Comparison of ENCODE assay signal across 9 mouse cellular contexts in genomic region chr1:131846255-131846654, GRCm38 (mm10). TPM values are rescaled to one million over a fixed set of nuclear protein-coding genes. Genes with fewer than 3 reads are reported as not detected.
DNase-seq lines count a peak whose midpoint lies in the region; ATAC-seq and TF ChIP-seq lines count a peak whose summit lies in the region.
"Had no signal": no experiment of that assay in that cellular context is flagged by ENCODE, and none has a peak within 500 bp of the region (broad histone marks: within the 10 kb centered on the region; RNA-seq: fewer than 3 reads in every experiment).

No protein-coding gene starts in this region.

- DNase-seq in ovary, adult 18-20 months (ENCODE audit: low spot score): peak; percentile 36
- DNase-seq in ovary, postnatal 10 days (ENCODE audit: low spot score): no peak
- peak; percentile 77 for DNase-seq in adrenal gland, adult 2 months
- DNase-seq in embryonic facial prominence, embryonic 10.5 days (ENCODE audit: low spot score): peak; percentile 29
- DNase-seq in kidney, adult 9 months: peak; percentile 65
- no peak for DNase-seq in liver, embryonic 14.5 days (ENCODE audit: low read depth in 3 of 3, low spot score in 3 of 3)
- DNase-seq in right cerebral cortex, adult 2 months (ENCODE audit: low spot score in 2 of 2): peak; percentile 53 to 61
- DNase-seq in yolk sac, embryonic 10.5 days (ENCODE audit: low spot score): no peak

- H3K27me3 ChIP-seq in embryonic facial prominence, embryonic 10.5 days (replicated peaks; ENCODE audit: low read depth, poor library complexity, severe bottlenecking): no peaks in the 10 kb centered on the region
- no peaks in the 10 kb centered on the region for H3K27me3 ChIP-seq in liver, embryonic 14.5 days (ENCODE audit: control insufficient read depth, insufficient read depth, low read length)
- H3K27me3 ChIP-seq: embryonic facial prominence, embryonic 13.5 days had no signal

- WGBS in embryonic facial prominence, embryonic 10.5 days: 73% methylated on average over 5 of the region's 5 CpGs
- WGBS in liver, embryonic 14.5 days (ENCODE audit: insufficient replicate concordance): 66% methylated on average over 5 of the region's 5 CpGs

- TF ChIP-seq CTCF in liver, embryonic 14.5 days (IDR thresholded peaks at IDR 0.05; ENCODE audit: low read depth): peak; percentile 61

- peaks cover 67% of the 10 kb centered on the region for H3K36me3 ChIP-seq in embryonic facial prominence, embryonic 10.5 days (replicated peaks)
- no peaks in the 10 kb centered on the region for H3K36me3 ChIP-seq in liver, embryonic 14.5 days (replicated peaks; ENCODE audit: control insufficient read depth, insufficient read depth, low read depth)

- no peak overlapping the region for H3K4me2 ChIP-seq in liver, embryonic 14.5 days (ENCODE audit: low read depth)
- H3K4me2 ChIP-seq: embryonic facial prominence, embryonic 13.5 days had no signal

- H3K27ac ChIP-seq in embryonic facial prominence, embryonic 10.5 days (replicated peaks): no peak overlapping the region
- no peak overlapping the region for H3K27ac ChIP-seq in liver, embryonic 14.5 days
- H3K27ac ChIP-seq: embryonic facial prominence, embryonic 13.5 days had no signal

- H3K4me3 ChIP-seq in embryonic facial prominence, embryonic 10.5 days: no peak overlapping the region
- no peak overlapping the region for H3K4me3 ChIP-seq in liver, embryonic 14.5 days (ENCODE audit: insufficient read depth in 1 of 2, low read depth in 2 of 2, low read length in 2 of 2)
- H3K4me3 ChIP-seq: embryonic facial prominence, embryonic 13.5 days had no signal

- no peaks in the 10 kb centered on the region for H3K4me1 ChIP-seq in embryonic facial prominence, embryonic 10.5 days
- no peaks in the 10 kb centered on the region for H3K4me1 ChIP-seq in liver, embryonic 14.5 days (replicated peaks; ENCODE audit: control insufficient read depth in 2 of 2, insufficient read depth in 2 of 2, low read length in 1 of 2)
- H3K4me1 ChIP-seq: embryonic facial prominence, embryonic 13.5 days had no signal

- no peak for TF ChIP-seq EP300 in liver, embryonic 14.5 days (IDR thresholded peaks at IDR 0.05; ENCODE audit: low read depth)

- H3K9ac ChIP-seq in liver, embryonic 14.5 days (replicated peaks): no peak overlapping the region
- H3K9ac ChIP-seq: embryonic facial prominence, embryonic 13.5 days had no signal

- no peak for ATAC-seq in liver, embryonic 14.5 days (ENCODE audit: insufficient read depth)

- no peaks in the 10 kb centered on the region for H3K9me3 ChIP-seq in embryonic facial prominence, embryonic 10.5 days
- no peaks in the 10 kb centered on the region for H3K9me3 ChIP-seq in liver, embryonic 14.5 days (ENCODE audit: control insufficient read depth, low read length)
- H3K9me3 ChIP-seq: embryonic facial prominence, embryonic 13.5 days had no signal

RNA-seq across cellular contexts. Expression of gene Slc41a1, which starts 19.0 kb away (rescaled TPM):
- total RNA-seq in adrenal gland, adult 2 months (2021): 10 to 100 TPM; 48.8 to 49.6 TPM
- 94.1 and 107 TPM in 2 replicates for polyA plus RNA-seq in adrenal gland, adult 2 months (2012; rRNA removed)
- 12.3 TPM in 2 replicates for polyA plus RNA-seq in embryonic facial prominence, embryonic 10.5 days (2016; fragmentation: Nextera tagmentation; extraction: Ambion mirVana)
- 1.3 TPM in 2 replicates for polyA plus RNA-seq in liver, embryonic 14.5 days (2012; rRNA removed)
- polyA plus RNA-seq in liver, embryonic 14.5 days (2014; fragmentation: Nextera tagmentation; extraction: Ambion mirVana): 0.83 and 0.87 TPM in 2 replicates

RNA-seq across cellular contexts. Expression of gene Rab29, which starts 20.8 kb away (rescaled TPM):
- total RNA-seq in adrenal gland, adult 2 months (2021): 10 to 100 TPM; 15.1 to 28.7 TPM
- 18.7 and 24.3 TPM in 2 replicates for polyA plus RNA-seq in adrenal gland, adult 2 months (2012; rRNA removed)
- 9.6 and 11.7 TPM in 2 replicates for polyA plus RNA-seq in embryonic facial prominence, embryonic 10.5 days (2016; fragmentation: Nextera tagmentation; extraction: Ambion mirVana)
- polyA plus RNA-seq in liver, embryonic 14.5 days (2012; rRNA removed): 7.3 and 8.3 TPM in 2 replicates
- 10.7 and 11.7 TPM in 2 replicates for polyA plus RNA-seq in liver, embryonic 14.5 days (2014; fragmentation: Nextera tagmentation; extraction: Ambion mirVana)

RNA-seq across cellular contexts. Expression of gene Pm20d1, which starts 49.1 kb away (rescaled TPM):
- total RNA-seq in adrenal gland, adult 2 months (2021): 10 to 100 TPM in 1 of 2 experiments, 1 to 10 TPM in 1; 6.6 to 20.6 TPM
- polyA plus RNA-seq in adrenal gland, adult 2 months (2012; rRNA removed): 4.2 and 5.7 TPM in 2 replicates
- 2.0 and 3.1 TPM in 2 replicates for polyA plus RNA-seq in embryonic facial prominence, embryonic 10.5 days (2016; fragmentation: Nextera tagmentation; extraction: Ambion mirVana)
- 1.7 and 2.0 TPM in 2 replicates for polyA plus RNA-seq in liver, embryonic 14.5 days (2012; rRNA removed)
- polyA plus RNA-seq in liver, embryonic 14.5 days (2014; fragmentation: Nextera tagmentation; extraction: Ambion mirVana): 3.4 and 5.6 TPM in 2 replicates

Comparison
In these comparisons a context has a peak if more than half of its experiments do, and no peak if none do; other contexts are left out.
1. DNase-seq: peak in ovary, adult 18-20 months (single experiment), adrenal gland, adult 2 months (single experiment), embryonic facial prominence, embryonic 10.5 days (single experiment), kidney, adult 9 months (single experiment) and right cerebral cortex, adult 2 months (2 of 2); none in ovary, postnatal 10 days (single experiment), liver, embryonic 14.5 days (0 of 3) and yolk sac, embryonic 10.5 days (single experiment).